Mouse (Mus musculus) heart, postnatal 14 days (tissue): Measurements from ENCODE around the gene March1. TPM values are rescaled to one million over a fixed set of nuclear protein-coding genes. Genes with fewer than 3 reads are reported as not detected.
A peak's percentile ranks its signal among the peaks of the same experiment; 100 is the strongest.

Experiments used
- DNase-seq, 2 experiments: peaks; one replicate each; pipeline ENCODE4 v3.0.0; 2021 to 2022
- intact Hi-C: fragments of 180-260 bp; cut with DNase I; formaldehyde crosslinking; loops from one replicate; pipeline ENCODE4 v1.15.1; 2025
- long read RNA-seq, 2 experiments: library from polyadenylated mRNA; stranded (forward); transcript quantifications; one replicate each; pipeline ENCODE4 v2.0.0; 2021
- total RNA-seq, 2 experiments: library from RNA; stranded (reverse); gene quantifications; 2 replicates each; pipeline ENCODE4 v1.2.3; 2021

The March1 gene
- total RNA-seq, result 1 to 10 TPM; 1.2 to 1.3 TPM
- long read RNA-seq, experiment 1, result 0 reads
- long read RNA-seq, experiment 2, partial matches to known transcripts, result 0 of 1 reads
- long read RNA-seq, experiment 2, other reads (novel, unspliced or antisense), result 1 of 1 reads

DNA sequence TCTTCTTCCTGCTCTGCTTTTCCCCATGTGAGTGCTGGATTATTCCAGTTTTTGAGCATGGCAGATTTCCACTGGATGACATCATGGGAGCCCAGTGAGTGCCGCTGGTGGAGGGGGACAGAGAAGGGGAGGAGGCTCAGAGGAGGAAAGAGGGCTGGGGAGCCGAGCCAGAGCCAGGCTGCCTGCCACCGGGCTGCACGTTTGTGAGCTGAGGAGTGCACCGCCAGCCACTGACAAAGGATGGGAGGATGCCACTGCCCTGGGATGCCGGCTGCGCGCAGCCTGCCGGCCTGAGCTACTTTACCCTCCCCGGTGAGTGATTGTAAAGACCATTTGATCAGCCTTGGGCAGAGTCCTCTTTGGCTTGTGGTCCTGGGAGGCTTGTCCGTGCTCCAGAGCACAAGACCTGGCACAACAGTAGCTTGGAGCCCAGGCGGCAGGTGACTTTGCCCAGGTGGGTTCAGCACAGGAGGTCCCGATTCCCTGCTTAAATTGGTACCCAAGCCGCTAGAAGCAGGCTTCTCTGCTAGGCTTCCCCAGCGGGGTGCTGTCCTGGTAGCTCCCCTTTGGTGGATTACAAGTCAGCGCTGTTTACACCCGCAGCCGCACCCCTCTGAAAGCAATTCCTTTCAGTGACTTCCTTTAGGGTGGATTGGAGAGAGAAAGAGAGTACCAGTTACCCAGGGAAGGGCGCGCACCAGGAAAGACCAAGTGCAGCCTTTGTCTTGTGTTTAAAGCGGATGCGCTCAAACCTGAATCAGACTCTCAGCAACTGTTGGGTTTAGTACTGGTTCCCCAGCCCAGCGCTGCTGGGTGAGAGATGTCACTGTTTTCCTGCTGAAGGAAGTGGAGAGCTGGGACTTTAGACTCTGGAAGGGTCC lies at the start of gene March1:
March1 (plus strand) TSS at position 30 of the 881 bp plus-strand sequence.
- intact Hi-C loops, result no loop called here
- no peak for DNase-seq

GRCm38 (mm10) chr8:65586909-65587308 lies 30.8 kb upstream of the March1 start:
- no peak for DNase-seq
- intact Hi-C loops, result no loop called here

GRCm38 (mm10) chr8:65603241-65603640 lies 14.5 kb upstream of the March1 start:
- intact Hi-C loops, result no loop called here
- DNase-seq, result peak in 1 of 2 experiments; percentile 4

GRCm38 (mm10) chr8:65609509-65609908 lies 8.2 kb upstream of the March1 start:
- intact Hi-C loops, result no loop called here
- no peak for DNase-seq

- intact Hi-C loops, result no loop called here
Observed at GRCm38 (mm10) chr8:65618966-65619365, 1.3 kb downstream of the March1 start.

GRCm38 (mm10) chr8:65644931-65645330 lies 27.2 kb downstream of the March1 start:
- intact Hi-C loops, result no loop called here

More at GRCm38 (mm10) chr8:65618966-65619365, 1.3 kb downstream of the March1 start:
- DNase-seq, result no peak

DNA sequence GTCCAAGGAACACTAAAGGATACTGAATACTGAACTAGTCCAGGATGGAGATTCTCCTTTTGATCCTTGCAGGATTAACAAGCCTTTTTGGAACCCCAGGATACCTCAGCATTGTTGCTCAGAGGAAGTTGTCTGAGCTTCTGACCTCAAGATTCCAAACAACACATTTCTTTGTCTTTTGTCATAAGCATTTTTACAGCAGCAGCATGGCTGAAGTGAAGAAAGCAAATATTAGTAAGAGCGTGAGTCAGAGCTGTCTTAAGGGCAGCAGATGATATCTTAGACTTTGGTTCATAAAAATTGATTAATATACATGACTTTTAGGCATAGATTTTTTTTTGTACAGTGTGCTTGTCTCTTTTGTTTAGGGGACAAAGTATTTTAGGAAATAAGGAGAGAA lies 27.8 kb downstream of the March1 start:
- no peak for DNase-seq
- intact Hi-C loops, result no loop called here

More at GRCm38 (mm10) chr8:65644931-65645330, 27.2 kb downstream of the March1 start:
- no peak for DNase-seq

DNA sequence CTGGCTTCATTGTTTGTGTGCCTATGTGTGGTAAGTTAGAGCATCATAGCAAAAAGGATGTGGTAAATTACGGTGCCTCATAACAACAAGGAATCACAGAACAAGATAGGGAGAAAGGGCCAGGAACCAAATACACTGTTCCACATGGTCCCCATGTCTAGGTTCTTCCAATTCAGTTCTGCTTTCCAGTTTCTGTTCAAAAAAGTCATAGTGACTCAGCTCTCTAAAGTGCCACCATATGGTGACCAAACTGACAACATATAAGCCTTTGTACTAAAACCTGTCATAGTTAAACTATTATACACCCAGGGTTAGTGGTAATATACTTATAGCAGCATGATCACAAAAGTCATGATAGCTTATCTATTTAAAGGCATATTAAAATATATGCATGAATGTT lies 28.2 kb downstream of the March1 start:
- no peak for DNase-seq
- intact Hi-C loops, result no loop called here

DNA sequence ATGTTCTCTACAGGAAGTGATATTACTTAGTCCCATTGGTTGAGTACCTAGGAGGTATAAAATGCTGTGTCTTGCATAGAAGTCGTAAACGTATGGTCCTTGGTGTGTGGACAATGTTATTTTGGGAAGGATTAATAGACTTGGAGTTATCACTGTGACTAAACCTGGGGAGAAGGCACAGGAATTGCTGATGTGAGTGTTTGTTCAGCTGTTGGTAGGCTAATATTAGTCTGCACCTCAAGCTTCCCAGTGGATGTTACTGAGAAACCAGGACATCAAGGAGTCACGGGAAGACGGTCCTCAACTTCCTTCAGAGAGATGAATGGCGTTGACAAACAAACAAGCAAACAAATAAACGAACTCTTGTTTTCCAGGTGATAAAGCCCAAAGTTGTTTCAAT lies 38.2 kb downstream of the March1 start:
- no peak for DNase-seq
- intact Hi-C loops, result no loop called here

DNA sequence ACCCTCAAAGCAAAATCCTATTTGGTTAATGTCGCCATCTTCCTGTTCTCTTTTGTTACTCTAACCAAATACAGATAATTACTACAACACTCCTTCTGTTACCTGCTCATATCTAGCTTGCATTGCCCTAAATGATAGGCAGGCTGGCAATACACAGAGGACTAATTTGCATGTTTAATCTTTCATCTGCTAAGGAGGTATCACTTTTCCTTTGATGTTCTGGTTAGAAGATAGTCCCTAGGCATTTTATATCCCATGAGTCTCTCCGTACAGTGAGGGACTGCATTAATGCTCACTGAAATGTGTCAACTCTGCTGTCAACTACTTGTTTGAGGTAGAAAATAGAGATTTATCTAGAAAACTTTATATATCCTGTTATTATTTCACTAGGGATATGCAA lies 44.2 kb downstream of the March1 start:
- intact Hi-C loops, result no loop called here
- DNase-seq, result no peak

DNA sequence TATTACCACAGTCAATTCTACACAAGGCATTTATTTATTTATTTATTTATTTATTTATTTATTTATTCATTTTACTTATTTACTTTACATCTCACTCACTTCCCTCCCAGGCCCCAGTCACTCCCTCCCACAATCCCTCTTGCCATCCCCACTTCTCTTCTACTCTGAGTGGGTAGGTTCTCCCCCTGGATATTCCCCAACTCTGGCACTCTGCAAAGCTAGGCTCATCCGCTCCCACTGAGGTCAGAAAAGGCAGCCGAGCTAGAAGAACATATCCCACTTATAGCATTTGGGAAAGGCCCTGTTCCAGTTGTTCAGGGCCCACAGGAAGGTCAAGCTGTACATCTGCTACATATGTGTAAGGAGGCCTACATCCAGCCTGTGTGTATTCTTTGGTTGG lies 48.1 kb downstream of the March1 start:
- no peak for DNase-seq
- intact Hi-C loops, result no loop called here

- intact Hi-C loops, result no loop called here
- no peak for DNase-seq
Observed at GRCm38 (mm10) chr8:65743066-65743465, 125.4 kb downstream of the March1 start.

GRCm38 (mm10) chr8:65775815-65776214 lies 158.1 kb downstream of the March1 start:
- intact Hi-C loops, result no loop called here

GRCm38 (mm10) chr8:65781156-65781555 lies 163.5 kb downstream of the March1 start:
- DNase-seq, result no peak
- intact Hi-C loops, result no loop called here

More at GRCm38 (mm10) chr8:65775815-65776214, 158.1 kb downstream of the March1 start:
- DNase-seq, result no peak

DNA sequence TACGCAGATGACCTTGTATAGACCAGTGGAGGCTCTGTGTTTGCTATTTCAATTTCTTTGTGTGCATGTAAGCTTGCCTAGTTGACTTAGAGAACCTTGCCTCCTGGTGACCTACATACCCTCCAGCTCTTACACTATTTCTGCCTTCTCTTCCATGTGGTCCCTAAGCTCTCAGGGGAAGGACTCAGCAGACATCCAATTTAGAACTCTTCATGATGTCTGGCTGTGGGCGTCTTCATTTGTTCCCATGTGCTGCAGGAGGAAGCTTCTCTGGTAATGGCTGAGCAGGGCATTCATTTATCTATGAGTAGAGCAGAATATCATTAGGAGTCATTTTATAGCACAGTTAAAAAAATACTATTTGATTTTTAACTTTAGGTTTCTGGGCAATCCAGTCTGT lies 195.3 kb downstream of the March1 start:
- no peak for DNase-seq
- intact Hi-C loops, result no loop called here

DNA sequence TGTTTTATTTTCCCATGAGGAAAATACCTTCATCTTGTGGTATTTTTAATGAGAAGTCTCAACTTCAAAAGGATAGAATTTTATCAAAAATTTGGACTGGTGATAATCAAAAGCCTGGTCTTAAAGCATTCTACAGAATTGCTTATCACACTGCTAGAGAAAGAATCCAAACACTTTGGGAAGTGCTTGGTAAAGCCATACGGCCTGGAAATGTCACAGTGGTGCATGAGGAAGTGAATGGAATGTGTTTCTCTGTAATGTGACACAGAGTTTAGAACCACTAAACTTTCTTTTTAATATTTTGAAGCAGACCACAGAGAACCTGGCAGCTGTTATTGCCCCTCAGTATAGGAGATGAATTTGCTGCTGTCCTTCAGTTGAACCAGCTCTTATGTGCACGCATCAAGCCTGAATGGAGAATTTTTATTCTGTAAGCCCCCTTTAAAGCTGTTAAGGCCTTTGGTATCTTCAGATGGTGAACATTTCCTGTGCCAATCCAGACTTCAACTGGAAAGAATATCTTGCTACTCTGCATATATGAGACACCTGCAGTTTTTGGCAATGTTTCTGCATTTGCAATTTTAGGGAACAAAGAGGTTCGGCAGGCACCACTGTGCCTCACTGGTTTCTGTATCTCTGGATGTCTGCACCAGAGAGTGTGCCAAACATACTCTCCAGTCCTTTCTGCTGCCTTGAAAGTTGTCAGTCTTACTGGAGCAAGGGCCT lies 304.8 kb downstream of the March1 start:
- DNase-seq, result no peak
- intact Hi-C loops, result no loop called here

- DNase-seq, result no peak
- intact Hi-C loops, result no loop called here
Observed at GRCm38 (mm10) chr8:65956948-65957347, 339.2 kb downstream of the March1 start.

GRCm38 (mm10) chr8:65957492-65957891 lies 339.8 kb downstream of the March1 start:
- intact Hi-C loops, result no loop called here
- DNase-seq, result no peak

DNA sequence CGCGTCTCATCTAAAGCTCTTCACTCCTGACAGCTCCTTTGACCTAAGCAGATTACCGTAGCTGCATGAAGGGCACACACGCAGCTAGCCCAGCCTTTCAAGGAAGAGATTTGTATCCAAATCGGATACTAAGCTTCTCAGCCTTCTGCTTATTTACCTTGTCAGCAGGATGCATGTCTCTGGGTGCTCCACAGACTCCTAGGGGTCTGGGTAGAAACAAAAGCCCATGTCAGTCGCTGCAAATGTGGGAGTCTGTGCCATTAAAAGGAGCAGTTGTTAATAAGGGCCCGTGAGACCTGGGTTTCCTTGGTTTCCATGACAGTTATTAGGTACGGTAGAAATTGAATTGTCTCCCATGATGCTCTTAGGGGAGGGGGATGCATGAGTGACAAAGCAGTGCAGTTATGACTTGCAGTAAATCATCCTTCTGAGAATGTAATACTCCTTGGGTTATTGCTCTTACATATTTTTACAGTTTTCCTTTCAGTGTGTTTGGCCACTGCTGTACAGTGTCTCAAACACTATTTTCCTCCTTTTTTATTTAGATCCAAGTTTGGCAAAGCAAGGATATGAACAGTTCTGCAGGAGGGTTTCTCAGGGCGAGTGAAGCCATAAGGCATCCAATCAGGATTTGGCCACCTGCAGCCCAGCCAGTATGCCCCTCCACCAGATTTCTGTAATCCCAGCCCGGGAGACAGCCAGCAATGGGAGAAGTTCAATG lies 349.0 kb downstream of the March1 start:
- intact Hi-C loops, result no loop called here
- no peak for DNase-seq

GRCm38 (mm10) chr8:65967223-65967778 lies 349.6 kb downstream of the March1 start:
- DNase-seq, result no peak
- intact Hi-C loops, result no loop called here
